Mouse (Mus musculus) natural killer cell, adult 2 months (primary cell): ENCODE measurements around the gene Plcz1.

Experiments used
- DNase-seq, 2 experiments: peaks; one replicate each; pipeline ENCODE4 v3.0.0; 2022; ENCODE audit warnings: low spot score in 2 of 2

Gene Plcz1

DNA sequence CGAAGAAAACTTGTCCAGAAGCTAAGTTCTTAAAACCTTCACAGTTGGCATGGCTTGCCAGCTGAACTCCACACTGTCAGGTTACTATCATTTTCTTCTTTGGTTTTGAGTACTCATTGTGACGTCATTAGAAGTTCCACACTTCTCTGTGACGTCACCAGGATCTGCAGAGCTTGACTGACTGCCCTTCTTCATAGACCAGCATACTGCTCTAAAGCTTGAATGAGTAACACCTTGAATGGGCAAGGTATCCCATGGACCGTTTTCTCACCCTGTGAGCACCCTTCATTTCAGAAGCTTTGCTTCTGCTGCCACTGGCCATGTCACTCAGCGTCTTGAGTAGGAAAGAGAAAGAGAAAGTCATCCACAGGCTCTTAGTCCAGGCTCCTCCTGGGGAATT, at the start of gene Plcz1:
Gene Plcz1, minus strand, starts transcription at position 101 of the 400 bp plus-strand sequence.
- no peak for DNase-seq

DNA sequence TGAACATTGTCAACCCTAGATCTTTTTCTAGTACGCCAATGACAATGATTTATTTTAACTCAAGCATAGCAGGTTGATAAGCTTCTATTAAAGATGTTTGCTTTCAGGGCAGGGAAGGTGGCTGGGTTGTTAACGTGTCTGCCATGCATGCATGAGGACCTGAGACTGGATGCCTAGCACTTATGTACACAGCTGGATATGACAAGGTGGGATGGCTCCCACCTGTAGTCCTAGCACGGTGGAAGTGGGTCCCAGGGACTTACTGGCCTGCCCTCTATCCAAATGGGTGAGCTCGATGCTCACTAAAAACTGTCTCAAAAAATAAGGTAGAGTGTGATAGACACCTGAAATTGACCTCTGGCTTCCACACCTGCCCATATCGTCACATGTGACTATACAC, 48.6 kb upstream of the Plcz1 start:
- no peak for DNase-seq

DNA sequence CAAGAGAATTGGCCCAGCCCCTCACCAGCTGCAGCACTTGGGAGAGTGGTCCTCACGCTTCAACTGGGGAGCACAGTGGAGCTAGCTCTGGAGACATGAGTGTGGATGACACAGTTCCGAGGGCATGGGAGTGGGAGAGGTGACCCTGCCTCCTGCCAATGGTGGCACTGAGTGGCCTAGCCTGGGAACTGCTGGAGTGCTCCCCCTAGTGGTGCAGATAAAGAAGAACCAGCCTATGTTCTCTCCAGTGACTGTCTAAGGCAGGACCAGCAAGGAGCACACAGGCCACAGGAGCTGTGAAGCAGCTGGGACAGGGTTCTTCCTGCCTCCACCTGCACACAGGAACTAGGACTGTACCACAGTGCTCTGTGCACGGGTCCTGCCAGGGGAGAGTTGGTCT, 40.5 kb upstream of the Plcz1 start:
- no peak for DNase-seq

DNA sequence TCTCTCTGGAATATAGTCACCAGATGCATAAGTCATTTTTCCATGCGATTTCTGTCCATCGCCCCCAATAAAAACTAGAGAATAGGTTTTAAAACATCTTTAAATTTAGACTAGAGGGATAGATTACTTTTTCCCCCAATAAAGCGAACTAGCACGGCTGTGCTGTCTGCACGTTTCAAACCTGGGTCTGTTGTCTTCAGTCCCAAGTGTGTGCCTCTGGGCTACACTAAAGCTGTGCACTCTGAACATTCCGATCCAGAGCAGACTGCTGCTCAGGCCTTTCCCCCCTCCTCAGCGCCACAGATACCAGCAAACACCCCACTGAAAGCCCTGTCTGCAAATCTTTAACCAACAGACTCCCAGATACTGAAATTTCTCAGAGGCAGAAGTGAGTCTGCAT, 39.7 kb upstream of the Plcz1 start:
- DNase-seq = no peak

DNA sequence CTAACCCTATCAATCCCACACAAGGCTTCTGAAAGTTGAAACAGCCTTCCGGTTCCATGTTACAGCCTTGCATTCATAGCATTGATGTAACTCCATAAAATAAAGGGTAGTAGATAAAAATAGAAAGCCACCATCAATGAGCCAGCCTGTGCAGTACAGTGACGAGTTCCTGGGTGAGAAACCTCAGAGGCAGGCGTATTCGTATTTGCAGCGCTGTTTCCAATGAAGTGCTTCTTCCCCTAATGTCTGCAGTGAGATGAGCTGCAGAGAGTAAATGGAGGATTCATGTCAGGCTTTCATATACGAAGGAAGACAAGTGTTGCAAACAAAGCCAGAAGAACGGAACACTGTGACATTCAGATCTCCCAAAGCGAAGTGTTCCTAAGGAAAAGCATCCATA, 27.9 kb upstream of the Plcz1 start:
- no peak for DNase-seq

DNA sequence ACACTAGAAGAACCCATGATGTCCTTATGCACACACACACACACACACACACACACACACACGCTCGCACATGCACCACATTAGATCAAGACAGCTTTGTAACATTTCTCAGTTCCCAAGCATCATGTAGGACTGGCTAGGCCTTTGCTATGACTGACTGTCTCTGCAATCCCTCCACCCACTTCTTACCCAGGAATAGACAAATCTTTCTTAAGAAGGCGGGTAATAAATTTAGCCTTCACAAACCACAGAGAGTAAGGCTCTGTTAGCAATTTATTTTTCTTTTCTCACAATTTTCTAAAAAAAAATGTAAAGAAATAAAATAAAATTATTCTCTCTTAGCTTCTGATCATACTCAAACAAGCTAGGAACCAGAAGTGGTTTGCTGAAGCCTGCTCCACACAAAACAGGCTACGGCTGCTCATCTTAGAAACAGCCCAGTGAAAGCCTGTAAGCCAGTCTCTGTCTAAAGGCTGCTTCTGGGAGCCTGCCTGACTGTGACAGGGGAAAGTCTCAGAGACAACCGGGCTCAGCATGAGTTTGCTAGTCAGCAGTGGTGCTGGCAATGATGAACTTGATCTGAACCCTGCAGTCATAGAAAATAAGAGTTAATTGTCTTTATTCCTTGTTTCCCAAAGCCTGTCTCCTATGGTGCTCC, 13.1 kb upstream of the Plcz1 start:
- DNase-seq = no peak

DNA sequence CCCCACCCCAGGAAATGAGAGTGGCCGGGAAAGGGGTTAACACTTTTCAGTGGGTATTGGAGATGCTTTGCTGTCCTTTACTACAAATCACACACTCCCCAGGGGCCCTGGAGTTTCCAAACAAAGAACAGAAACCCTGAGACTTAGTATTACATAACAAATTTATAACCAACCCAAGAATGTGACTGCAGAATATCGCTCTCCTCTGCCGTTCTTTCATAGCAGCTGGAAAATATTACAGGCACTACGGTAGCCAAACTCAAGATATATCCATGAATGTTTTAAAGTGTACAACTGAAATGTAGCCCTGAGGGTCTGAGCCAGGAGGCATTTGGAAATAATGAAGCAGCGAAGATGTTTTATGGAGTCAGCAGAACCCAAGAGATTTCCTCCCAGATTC, 10.2 kb upstream of the Plcz1 start:
- DNase-seq = no peak

DNA sequence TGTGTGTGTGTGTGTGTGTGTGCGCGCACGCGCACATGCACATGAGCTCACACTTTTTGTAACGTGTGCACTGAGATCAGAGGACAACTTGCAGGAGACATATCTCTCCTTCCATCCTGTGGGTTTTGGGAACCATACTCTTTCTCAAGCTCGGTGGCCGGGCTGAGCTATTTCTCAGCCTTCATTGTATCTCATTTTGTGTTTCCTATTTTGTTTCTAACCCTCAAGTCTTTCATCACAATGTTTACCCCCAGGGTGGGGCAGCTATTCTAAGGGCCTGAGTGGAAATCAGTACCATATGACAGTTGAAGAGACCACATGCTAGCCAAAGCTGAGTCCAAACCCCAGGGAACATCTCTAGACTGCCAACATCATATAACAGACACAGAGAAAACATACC, 305 bp downstream of the Plcz1 start, which contains the start of gene Capza3:
Gene Capza3, plus strand, starts transcription at position 301 of the 400 bp plus-strand sequence.
- DNase-seq = no peak

DNA sequence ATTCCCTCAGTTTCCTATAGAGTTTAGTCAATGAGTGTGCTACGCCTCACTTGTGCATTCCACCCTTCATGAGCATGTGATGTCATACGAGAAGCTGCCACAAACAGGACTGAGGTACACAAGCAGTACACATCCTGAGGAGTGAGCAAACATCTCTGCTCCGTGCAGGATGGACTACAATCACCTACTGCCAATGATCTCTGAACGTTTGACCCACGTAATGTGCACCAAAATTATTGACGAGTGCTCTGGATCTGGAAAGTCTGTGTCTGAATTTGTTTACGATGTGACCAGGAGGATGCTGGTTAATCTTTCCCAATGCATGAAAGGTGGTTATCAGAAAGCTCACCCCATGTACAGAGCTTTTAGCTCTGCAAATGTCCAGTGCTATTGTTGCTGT, 16.9 kb downstream of the Plcz1 start:
- DNase-seq = no peak

DNA sequence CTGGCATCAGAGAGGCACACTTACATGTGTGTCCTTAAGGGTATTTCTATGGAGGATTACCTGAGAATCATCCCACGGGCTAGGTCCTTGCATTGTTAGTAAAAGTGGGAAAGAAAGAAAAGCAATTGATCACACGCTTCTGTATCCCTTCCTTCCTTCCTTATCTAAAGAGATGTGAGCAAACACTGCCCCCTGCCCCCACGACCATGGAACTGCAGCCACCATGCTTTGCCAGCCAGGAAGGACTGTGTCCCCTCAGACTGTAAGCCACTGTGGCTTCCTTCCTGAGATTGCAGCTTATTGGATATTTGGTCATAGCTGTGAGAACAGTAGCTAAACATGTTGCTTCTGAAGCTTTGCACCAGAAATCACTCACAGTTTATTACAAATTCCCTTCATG, 36.1 kb downstream of the Plcz1 start:
- no peak for DNase-seq

DNA sequence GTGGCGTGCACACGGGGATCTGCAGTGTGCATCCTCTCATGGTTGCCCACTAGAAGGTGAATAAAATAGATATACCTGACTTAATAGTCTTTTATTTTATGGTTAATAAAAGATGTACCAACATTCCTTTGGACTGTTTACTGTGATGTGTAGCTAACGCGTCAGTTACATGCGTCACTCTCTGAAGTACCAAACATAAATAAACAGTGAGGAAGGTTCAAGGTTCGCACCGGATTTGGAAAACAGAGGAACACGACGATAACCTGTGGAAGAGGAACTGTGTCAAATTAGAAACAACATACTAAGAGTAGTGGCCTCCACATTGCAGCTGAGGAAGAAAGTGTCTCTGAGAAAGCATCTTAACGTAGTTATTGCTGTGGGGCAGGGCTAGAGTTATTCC, 51.7 kb downstream of the Plcz1 start:
- no peak for DNase-seq

DNA sequence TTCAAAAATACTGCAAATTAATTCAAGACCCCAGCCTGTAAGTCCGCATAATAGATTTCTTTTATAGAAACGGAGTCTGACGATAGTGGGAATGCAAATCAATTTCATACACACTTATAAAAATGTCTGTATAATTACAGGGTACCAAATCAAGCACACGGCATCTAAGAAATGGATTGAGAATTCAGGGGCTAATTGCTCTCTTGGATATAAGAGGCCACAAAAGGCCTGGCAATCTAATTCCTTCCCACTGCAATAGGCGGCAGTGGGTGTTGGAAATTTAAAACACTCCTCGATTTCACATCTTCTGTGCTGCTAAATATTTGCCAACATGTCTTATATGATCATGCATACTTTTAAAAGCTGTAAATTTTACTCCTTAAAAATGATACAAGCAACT, 52.2 kb downstream of the Plcz1 start:
- no peak for DNase-seq

DNA sequence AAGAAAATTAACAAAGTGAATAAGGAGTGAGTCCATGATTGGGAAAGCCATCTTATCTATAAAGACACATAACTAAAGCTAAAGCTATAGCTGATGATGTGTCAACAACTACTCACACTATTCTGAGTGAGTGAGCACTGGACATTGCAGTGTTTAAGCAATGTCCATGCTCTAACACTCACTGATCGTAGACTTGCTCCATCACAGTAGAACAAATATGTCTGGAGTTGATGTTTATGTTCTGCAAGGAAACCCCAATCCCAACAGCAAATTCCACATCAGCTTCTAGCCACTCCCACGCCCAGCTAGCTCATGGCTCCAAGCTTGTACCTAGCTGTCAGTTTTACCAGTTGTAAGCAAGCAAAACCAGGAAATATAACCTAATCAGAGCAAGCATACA, 54.7 kb downstream of the Plcz1 start:
- no peak for DNase-seq

DNA sequence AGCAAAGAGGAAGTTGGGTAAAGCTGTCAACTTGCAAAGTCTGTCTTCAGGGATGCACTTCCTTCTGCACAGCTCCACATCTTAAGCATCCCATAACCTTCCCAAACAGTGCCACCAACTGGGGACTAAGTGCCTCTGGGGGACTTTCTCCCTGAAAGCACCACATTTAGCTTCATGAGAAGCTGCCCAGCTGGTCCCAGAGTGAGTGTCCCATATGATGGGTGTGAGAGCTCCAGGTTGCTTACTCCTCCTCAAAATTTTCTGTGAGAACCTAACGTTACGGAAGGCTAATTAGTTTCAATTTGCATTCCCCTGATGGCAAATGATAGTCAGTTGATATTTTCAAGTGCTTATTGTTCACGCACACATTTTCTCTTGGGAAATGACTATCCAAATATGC, 57.2 kb downstream of the Plcz1 start:
- DNase-seq = no peak

DNA sequence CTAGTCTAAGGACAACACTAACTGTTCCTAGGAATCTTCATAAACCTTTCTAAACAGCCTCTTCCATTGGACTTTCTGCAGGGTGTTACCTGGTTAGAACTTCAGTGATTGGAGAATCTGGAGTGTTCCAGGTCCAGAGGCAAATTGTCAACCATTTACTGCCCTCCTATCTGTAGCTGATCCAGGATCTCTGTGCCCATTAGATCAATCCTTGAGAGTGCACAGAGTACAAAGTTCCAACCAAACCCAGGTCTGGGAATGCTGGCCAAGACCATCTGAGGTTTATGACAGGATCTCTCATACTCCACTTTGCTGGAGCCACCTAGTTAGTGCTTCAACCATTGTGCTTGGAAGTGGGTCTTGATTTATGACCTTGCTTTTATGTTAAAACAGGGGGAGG, 60.2 kb downstream of the Plcz1 start:
- no peak for DNase-seq

DNA sequence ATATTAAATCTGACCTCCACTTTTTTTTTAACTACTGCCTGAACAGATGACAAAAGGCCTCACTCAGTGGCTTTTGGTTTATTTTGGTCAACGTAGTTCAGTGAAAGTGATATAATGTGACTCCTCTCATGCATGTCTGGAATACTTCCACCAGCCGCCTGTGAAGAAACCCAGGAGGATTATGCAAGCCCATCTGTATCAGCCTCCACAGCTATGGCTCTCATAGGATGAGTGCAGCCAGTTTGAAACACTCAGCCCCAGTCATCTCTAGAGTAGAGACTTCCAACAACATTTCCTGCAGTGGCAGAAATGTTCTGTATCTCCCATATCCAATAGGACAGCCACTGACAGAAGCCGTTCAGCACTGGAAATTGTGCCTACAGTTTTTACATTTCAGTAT, 63.1 kb downstream of the Plcz1 start:
- DNase-seq = no peak

DNA sequence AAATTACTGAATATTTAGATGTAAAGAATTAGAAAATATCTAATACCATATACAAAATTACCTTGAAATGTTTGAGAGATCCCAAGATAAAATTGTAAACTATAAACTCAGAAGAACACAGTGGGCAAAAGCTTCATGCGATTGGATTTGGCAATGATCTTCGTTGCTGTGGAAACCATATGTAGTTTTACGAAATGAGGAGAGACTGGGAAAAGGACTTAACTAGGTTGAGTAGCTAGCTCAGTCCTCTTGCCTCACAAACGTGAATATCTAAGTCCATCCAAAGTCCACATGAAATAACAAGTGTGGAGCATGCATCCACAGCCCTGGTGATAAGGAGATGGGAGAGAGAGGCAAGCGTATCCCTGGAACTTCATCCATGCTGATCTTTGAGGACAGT, 66.6 kb downstream of the Plcz1 start:
- DNase-seq = no peak

DNA sequence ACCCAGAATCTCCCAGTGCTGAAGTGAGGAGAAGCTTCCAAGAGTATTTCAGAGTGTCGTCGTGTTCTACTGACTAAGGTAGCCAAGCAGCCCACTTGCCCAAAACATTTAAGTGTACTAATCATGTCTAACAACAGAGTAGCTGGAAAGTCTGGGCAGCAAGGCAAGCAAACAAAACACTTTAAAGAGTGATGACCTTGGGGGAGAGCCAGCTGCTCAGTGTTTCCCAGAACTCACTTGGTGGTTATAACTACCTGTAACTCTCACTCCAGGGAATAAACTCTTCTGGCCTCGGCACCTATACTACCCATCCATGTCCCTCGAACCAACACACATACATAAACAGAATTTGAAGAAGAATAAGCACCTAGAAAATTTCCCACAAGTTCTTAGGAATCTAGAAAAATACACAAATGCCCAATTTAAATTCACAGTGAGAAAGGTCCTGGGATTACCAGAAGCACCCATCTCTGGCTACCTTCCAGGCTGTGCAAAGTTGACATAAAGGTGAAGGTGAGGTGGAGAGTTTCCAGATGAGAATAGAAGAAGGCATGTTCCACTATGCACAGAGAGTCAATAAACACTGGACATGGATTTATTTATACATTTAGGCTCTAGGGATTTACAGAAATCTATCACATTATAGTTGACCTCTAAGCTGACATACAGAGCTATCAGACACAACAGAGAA, 69.5 kb downstream of the Plcz1 start:
- no peak for DNase-seq

DNA sequence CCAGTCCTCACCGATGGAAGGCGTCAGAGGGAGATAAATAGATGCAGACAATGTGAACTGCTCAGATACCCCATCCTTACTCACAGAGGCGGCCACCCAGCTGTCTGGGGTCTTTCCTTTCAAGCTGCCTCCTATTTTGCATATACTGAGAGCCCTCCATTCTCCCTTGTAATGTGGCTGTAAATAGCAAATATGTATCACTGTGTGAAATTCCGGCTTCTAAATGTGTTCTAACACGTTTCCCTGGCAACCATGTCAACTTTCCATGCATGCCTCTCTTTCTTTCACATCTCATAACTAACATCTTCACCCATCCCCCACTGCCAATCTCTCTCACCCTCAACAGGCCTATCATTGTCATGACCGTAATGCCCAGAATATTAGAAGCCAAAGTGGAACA, 74.6 kb downstream of the Plcz1 start:
- no peak for DNase-seq

DNA sequence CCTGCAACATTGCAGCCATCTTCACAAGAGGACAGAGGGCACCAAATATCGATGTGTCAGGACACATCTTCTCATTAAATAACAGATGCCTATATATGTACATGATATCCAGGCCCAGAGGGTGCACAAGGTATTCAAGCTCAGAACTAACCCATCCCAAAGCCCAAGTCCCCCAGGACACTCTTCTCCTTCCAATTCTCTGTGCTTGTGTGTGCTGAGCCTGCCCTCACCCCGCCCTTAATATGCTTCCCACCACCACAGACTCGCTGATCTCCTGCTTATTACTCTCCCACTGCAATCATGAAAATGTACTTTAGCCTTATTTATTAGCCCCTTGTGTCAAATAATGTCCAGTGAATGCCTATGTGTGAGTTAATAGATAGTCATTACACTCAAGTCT, 76.4 kb downstream of the Plcz1 start:
- DNase-seq = no peak

DNA sequence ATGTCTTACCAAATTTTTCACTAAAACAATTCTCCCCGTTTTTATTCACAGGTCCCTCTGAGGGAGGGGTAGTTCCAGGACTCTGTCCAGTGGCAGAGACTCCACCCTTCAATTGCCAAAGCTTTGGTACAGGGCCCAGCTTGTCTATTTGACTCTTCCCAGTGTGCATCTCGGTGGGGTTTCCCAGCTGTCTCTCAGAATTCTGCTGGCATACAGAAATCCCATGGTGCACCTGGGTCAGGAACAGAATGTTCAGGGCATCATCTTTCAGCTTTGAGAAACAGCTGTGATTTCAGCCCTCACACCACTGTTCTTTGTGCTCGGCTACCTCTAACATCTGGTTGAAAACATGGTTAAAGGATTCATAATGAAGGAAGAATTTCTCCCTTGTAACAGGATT, 77.5 kb downstream of the Plcz1 start:
- no peak for DNase-seq

DNA sequence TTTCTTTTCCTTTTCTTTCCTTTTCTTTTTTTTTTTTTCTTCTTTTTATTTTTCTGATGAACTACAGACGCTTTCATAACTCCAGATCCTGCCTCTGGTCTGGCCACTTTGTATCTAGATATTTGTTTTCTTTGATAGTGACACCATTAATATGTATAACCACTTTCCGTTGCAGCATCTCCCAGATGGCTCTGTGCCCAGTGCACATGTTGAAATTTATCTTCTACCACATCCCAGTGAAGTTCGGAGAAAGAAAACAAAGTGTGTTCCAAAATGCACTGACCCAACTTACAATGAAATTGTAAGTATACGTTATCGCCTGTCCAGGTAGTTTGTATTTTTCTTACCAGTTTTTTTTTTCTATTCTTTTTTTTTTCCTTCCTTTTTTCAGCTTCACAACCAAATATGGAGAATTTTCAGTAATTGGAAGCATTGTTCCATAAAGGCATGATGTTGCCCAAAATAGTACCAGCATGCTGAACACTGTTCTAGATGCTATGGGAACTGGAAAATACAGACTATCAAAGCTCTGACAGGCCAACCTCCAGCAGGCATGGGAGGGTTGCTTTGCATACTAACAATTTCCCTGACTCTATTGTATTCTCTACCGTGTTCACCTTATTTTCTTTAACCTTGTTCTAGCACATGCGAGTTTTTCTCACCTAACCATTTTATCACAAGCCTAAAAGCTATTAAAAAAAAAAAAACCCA, 83.6 kb downstream of the Plcz1 start:
- no peak for DNase-seq

DNA sequence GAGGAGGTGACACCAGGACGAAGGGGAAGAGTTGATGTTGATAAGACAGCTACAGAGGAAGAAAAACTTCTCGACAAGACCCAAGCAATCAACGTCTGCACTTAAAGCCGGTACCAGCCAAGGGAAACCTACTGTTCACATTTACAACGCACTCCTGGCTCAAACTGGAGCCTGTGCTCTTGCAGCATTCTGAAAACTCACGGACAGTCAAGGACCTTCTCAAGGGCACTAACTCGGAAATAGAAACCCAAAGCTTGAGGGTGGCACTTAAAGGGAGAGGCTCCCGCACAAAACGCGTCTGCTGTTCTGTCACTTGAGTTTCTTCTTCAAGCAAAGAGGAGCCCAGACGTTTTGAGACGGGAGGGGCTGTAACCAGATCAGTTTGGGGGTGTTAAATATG, 87.7 kb downstream of the Plcz1 start:
- DNase-seq = no peak
